Mouse (Mus musculus) spleen, postnatal 36 days (tissue): ENCODE data around the gene Nanos2.

Source experiments
- DNase-seq, 2 experiments: peaks; one replicate each; pipeline ENCODE4 v3.0.0; 2022; ENCODE audit warnings: low spot score in 2 of 2, mixed read lengths in 1 of 2

Nanos2 gene

GRCm38 (mm10) chr7:18987100-18987499 lies at the start of gene Nanos2:
TSS of gene Nanos2 (plus strand) at chr7:18987400.
- DNase-seq: no peak

GRCm38 (mm10) chr7:18942376-18942775 lies 44.8 kb upstream of the Nanos2 start:
- no peak for DNase-seq

DNA sequence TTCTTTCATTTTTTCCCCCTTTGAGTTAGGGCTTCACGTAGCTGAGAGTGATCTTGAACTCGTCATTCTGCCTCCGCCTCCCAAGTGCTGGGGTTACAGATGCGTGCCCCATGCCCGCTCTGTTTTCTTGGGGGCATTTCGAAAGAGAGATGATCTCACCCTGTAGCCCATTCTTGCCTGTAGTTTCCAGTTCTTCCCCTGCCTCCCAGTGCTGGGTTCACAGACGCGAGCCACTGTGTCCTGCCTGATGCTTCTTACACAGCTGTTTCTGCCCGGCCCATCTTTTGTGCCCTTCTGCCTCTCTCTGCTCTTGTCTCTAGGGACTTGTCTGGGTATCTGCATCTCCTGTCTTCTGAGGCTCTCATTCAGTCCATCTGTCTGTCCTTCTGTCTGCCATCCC lies 44.4 kb upstream of the Nanos2 start:
- no peak for DNase-seq

GRCm38 (mm10) chr7:18948151-18948550 lies 39.0 kb upstream of the Nanos2 start:
- DNase-seq: peak in 1 of 2 experiments; percentile 4

GRCm38 (mm10) chr7:18949781-18950522 lies 37.2 kb upstream of the Nanos2 start:
- DNase-seq: no peak

GRCm38 (mm10) chr7:18950523-18951315 lies 36.5 kb upstream of the Nanos2 start:
- no peak for DNase-seq

DNA sequence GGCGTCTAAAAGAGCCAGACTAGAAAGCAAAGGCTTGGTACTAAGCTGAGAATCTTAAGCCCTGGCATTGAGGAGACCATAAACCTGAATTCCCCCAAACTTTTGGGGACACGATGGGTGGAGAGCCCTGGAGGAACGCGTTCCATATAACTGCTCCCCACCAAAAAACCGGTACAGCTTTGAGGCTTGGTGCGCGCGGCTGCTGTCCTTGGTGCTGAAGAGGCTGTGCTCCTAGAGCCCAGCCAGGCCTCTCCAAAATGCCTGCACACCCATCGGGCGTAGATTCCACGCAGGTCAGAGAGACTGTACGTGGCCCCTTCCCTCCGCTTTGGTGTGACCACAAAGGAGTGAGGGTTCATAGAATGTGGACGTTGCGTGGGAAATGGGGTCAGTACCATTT lies 35.8 kb upstream of the Nanos2 start:
- DNase-seq: no peak

GRCm38 (mm10) chr7:18957569-18958383 lies 29.4 kb upstream of the Nanos2 start:
- peak in 1 of 2 experiments; percentile 2 for DNase-seq

DNA sequence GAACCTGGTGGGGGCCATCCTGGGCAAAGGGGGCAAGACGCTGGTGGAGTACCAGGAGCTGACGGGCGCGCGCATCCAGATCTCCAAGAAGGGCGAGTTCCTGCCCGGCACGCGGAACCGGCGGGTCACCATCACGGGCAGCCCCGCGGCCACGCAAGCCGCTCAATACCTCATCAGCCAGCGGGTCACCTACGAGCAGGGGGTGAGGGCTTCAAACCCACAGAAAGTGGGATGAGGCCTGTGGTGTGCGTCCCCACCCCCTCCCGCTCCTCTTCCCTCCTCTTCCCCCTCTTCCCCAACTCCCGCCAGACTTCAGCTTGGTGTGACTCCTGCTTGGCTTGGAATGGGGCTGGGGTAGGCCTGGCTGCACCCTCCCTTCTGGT lies 28.8 kb upstream of the Nanos2 start:
- no peak for DNase-seq

DNA sequence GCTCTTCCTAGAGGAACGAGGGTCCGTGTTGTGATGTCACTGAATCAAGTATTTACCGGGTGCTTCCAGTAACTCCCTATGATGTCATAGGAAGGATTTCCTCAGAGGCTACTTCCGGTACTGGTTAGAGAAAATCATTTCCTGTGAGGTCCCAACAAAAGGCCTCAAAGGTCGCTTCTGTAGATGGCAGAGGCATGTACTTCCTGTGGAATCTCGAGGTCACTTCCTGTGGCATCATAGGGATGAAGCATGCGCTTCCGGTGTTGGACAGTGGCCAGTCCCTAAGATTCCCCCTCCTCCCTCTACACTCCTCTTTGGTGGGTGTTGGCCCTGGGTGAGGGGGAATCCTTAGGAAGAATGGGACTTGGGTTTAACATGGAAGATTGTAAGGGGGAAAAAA lies 27.8 kb upstream of the Nanos2 start:
- DNase-seq: no peak

DNA sequence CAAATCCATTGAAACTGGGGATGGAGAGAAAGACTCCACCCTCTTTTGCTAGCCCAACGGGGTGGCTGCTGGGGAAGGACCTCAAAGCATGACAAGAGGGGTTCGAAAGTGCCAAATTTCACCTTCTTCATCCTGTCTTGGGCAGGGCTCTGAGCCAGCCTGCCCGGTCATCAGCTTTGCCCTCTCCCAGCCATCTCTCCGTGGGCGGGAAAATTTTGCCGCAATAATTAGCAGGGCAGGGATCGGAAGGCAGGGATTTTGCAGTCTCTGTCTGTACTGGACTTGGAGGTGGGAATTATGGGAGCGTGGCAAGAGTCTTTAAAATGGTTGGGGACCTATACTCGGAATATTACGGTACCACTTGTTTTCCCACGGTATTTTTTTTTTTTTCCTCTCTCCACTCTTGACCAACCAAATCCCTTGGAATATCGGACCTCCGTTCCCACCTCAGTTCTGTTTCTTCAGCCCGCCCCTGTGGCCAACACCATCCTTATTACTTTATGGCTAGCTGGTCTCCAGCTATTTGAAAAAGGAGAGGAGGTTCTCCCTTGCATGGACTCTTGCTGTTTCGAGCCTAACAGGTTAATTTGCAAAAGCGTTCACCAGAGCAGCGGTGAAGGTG lies 24.9 kb upstream of the Nanos2 start:
- no peak for DNase-seq

- no peak for DNase-seq
Observed at GRCm38 (mm10) chr7:18962795-18963194, 24.4 kb upstream of the Nanos2 start.

GRCm38 (mm10) chr7:18963294-18963843 lies 23.8 kb upstream of the Nanos2 start:
- DNase-seq: no peak

- DNase-seq: no peak
Observed at GRCm38 (mm10) chr7:18965312-18965711, 21.9 kb upstream of the Nanos2 start.

GRCm38 (mm10) chr7:18967603-18968002 lies 19.6 kb upstream of the Nanos2 start:
- no peak for DNase-seq

DNA sequence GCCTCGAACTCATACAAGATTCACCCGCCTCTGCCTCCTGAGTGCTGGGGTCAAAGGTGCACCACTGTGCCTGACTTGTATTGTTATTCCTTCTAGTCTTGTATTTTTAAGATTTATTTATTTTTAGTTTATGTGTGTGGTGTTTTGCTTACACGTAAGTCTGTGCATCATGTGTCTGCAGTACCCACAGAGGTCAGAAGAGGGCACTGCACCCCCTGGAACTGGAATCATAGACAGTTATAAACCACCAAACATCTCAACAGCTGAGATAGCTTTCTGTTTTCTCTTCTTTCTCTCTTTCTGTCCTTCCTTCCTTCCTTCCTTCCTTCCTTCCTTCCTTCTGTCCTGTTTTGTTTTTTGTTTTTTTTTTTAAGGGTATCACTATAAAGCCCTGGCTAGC lies 16.2 kb upstream of the Nanos2 start:
- no peak for DNase-seq

GRCm38 (mm10) chr7:18978381-18978780 lies 8.8 kb upstream of the Nanos2 start:
- DNase-seq: no peak

- DNase-seq: peak in 1 of 2 experiments; percentile 23
Observed at GRCm38 (mm10) chr7:18986503-18986902, 697 bp upstream of the Nanos2 start.

DNA sequence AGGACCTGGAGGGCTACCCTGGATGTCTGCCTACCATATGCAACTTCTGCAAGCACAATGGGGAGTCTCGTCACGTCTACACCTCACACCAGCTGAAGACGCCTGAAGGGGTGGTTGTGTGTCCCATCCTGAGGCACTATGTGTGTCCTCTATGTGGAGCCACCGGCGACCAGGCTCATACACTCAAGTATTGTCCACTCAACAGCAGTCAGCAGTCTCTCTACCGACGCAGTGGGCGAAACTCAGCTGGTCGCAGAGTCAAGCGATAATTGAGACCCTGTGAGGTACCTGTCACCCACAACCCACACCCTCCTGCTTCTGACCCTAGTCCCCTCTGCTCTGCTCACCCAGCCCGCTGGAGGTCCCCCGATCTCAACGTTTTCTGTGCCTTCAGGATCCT lies 547 bp downstream of the Nanos2 start:
- DNase-seq: no peak

DNA sequence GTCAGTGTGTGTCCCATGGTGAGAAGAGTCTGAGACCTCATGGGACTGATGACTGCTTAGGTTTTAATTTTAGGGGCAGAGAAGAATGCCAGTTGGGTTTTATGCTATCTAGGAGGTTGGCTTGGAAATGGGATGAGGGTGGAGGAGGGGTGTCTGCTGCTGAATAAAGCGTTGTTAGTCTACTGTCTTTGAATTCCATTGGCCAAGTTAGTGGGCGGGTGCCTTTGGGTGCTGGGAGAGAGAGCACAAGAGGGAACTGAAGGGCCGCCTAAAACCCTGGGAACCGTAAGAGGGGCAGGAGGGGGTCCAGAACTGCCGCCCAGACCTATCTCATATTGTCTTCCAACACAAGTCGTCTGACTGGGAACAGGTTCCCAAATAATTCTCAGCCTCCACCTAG lies 1.6 kb downstream of the Nanos2 start:
- no peak for DNase-seq

DNA sequence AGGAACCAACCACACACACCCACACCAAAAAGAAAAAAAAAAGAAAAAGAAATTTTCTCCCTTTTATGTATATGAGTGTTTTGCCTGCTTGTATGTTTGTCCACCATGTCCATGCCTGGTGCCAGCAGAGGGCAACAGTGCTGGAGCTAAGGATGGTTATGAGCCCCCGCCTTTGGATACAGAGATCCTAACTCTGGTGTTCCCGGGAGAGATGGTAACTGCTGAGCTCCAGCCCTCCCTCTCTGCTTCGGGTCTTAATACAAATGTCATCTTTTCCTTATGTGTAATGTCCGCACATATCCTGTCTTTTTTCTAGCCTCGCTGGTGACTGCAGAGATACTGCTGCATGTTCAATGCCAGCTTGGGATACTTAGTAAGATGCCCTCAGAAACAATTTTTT lies 2.8 kb downstream of the Nanos2 start:
- no peak for DNase-seq
